14 mouse cellular contexts compared by ENCODE assay signal in the genomic region with DNA sequence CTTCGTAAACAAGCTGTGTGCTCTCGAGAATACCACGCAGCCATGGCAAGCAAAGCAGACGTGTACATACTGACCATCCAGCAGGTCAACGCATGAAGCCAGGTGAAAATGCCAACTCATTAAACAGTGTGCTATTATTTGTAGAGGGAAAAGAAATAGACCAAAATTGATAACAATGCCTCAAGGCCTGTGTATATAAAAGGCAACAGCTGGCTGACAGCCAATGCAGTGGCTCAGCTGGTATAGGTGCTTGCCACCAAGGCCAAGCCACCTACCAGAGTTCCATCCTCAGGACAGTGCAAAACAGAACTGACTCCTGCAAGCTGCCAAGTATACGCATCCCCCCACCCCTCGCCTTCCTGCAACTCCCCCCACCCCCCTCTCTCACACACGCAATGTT. TPM values are rescaled to one million over a fixed set of nuclear protein-coding genes. Genes with fewer than 3 reads are reported as not detected.
DNase-seq lines count a peak whose midpoint lies in the region; ATAC-seq and TF ChIP-seq lines count a peak whose summit lies in the region.
"Had no signal": no experiment of that assay in that cellular context is flagged by ENCODE, and none has a peak within 500 bp of the region (broad histone marks: within the 10 kb centered on the region; RNA-seq: fewer than 3 reads in every experiment).

No protein-coding gene starts in this region.

- no peaks in the 10 kb centered on the region for H3K27me3 ChIP-seq in kidney, adult 2 months (replicated peaks; ENCODE audit: control insufficient read depth, insufficient read depth, low read length)
- H3K27me3 ChIP-seq in kidney, embryonic 16.5 days (ENCODE audit: insufficient read depth, low read length) = no peaks in the 10 kb centered on the region
- H3K27me3 ChIP-seq in stomach, embryonic 16.5 days (ENCODE audit: control insufficient read depth, insufficient read depth, low read length) = no peaks in the 10 kb centered on the region
- H3K27me3 ChIP-seq: neural tube, embryonic 13.5 days; Patski had no signal

- H3K9ac ChIP-seq in kidney, embryonic 16.5 days (replicated peaks; ENCODE audit: low read length) = no peak overlapping the region
- H3K9ac ChIP-seq in stomach, embryonic 16.5 days (ENCODE audit: low read length) = no peak overlapping the region
- H3K9ac ChIP-seq: lung, embryonic 14.5 days; neural tube, embryonic 13.5 days had no signal

- H3K4me2 ChIP-seq in kidney, embryonic 16.5 days (replicated peaks; ENCODE audit: low read depth, low read length) = no peak overlapping the region
- no peak overlapping the region for H3K4me2 ChIP-seq in stomach, embryonic 16.5 days (ENCODE audit: low read depth, low read length)
- H3K4me2 ChIP-seq: lung, embryonic 14.5 days; neural tube, embryonic 13.5 days had no signal

- peaks cover 65% of the 10 kb centered on the region for H3K4me1 ChIP-seq in kidney, adult 2 months (ENCODE audit: control insufficient read depth, insufficient read depth, low read length)
- peaks cover 53% of the 10 kb centered on the region for H3K4me1 ChIP-seq in kidney, embryonic 16.5 days (ENCODE audit: insufficient read depth, low read length)
- H3K4me1 ChIP-seq in stomach, embryonic 16.5 days (ENCODE audit: control insufficient read depth, insufficient read depth, low read length) = peaks cover 26% of the 10 kb centered on the region

- TF ChIP-seq CTCF in kidney, adult 2 months (conservative IDR thresholded peaks at IDR 0.05; ENCODE audit: insufficient read depth, insufficient read length, low read depth, low read length) = no peak

- no peak for ATAC-seq in kidney, embryonic 16.5 days (ENCODE audit: low FRiP score, low TSS enrichment)
- peak; percentile 48; the same call in 1 of the 2 replicates for ATAC-seq in stomach, embryonic 16.5 days (ENCODE audit: insufficient read depth, low FRiP score)
- ATAC-seq: Patski had no signal

- TF ChIP-seq POLR2A in kidney, adult 2 months (IDR thresholded peaks at IDR 0.05; ENCODE audit: low read depth, low read length) = no peak

- DNase-seq in cerebellum, adult 18-20 months = peak; percentile 26 to 29
- no peak for DNase-seq in cerebellum, adult 9-11 months
- peak; percentile 56 for DNase-seq in kidney, adult 2 months
- peak; percentile 29 for DNase-seq in ovary, postnatal 36 days (ENCODE audit: low spot score)
- no peak for DNase-seq in ovary, postnatal 14 days (ENCODE audit: low spot score)
- no peak for DNase-seq in thymus, postnatal 4 days
- DNase-seq: gastrocnemius, postnatal 14 days; lung, embryonic 14.5 days; spleen, adult 18-20 months had no signal

- no peak overlapping the region for H3K4me3 ChIP-seq in kidney, adult 2 months (ENCODE audit: insufficient read depth, low read depth, low read length)
- H3K4me3 ChIP-seq in kidney, embryonic 16.5 days (ENCODE audit: low read length) = no peak overlapping the region
- H3K4me3 ChIP-seq in stomach, embryonic 16.5 days (replicated peaks; ENCODE audit: low read length) = no peak overlapping the region
- H3K4me3 ChIP-seq: neural tube, embryonic 13.5 days had no signal

- no peaks in the 10 kb centered on the region for H3K36me3 ChIP-seq in kidney, adult 2 months (ENCODE audit: control insufficient read depth, insufficient read depth, low read length)
- no peaks in the 10 kb centered on the region for H3K36me3 ChIP-seq in kidney, embryonic 16.5 days (ENCODE audit: insufficient read depth, low read length)
- H3K36me3 ChIP-seq in stomach, embryonic 16.5 days (ENCODE audit: control insufficient read depth, insufficient read depth, low read length) = no peaks in the 10 kb centered on the region

- WGBS in kidney, adult 2 months = 70% methylated on average over 8 of the region's 8 CpGs
- 83% methylated on average over 8 of the region's 8 CpGs for WGBS in kidney, embryonic 16.5 days
- WGBS in stomach, embryonic 16.5 days = 68% methylated on average over 8 of the region's 8 CpGs

- no peaks in the 10 kb centered on the region for H3K9me3 ChIP-seq in kidney, embryonic 16.5 days (ENCODE audit: low read length)
- no peaks in the 10 kb centered on the region for H3K9me3 ChIP-seq in stomach, embryonic 16.5 days (replicated peaks; ENCODE audit: control insufficient read depth, low read length)
- H3K9me3 ChIP-seq: neural tube, embryonic 13.5 days had no signal

- H3K27ac ChIP-seq in kidney, adult 2 months (ENCODE audit: insufficient read depth, low read depth, low read length) = no peak overlapping the region
- no peak overlapping the region for H3K27ac ChIP-seq in kidney, embryonic 16.5 days (ENCODE audit: low read length)
- H3K27ac ChIP-seq in stomach, embryonic 16.5 days (ENCODE audit: low read length) = no peak overlapping the region
- H3K27ac ChIP-seq: neural tube, embryonic 13.5 days had no signal

RNA-seq across cellular contexts. Expression of gene Gm5475, which starts 6.3 kb away (rescaled TPM):
- polyA plus RNA-seq in kidney, adult 2 months (2012; rRNA removed) = 1.2 TPM in 2 replicates
- polyA plus RNA-seq in kidney, embryonic 16.5 days (2015; fragmentation: Nextera tagmentation; extraction: Ambion mirVana) = 0.19 and 0.22 TPM in 2 replicates
- 0.13 TPM in 1 of 2 replicates, not detected in the other for polyA plus RNA-seq in stomach, embryonic 16.5 days (2015; fragmentation: Nextera tagmentation; extraction: Ambion mirVana)
- polyA plus RNA-seq: lung, embryonic 14.5 days had no signal

RNA-seq across cellular contexts. Expression of gene Slc11a2, which starts 9.2 kb away (rescaled TPM):
- 97.1 and 109 TPM in 2 replicates for polyA plus RNA-seq in kidney, adult 2 months (2012; rRNA removed)
- polyA plus RNA-seq in kidney, embryonic 16.5 days (2015; fragmentation: Nextera tagmentation; extraction: Ambion mirVana) = 36.8 and 37.4 TPM in 2 replicates
- 27.0 and 28.3 TPM in 2 replicates for polyA plus RNA-seq in stomach, embryonic 16.5 days (2015; fragmentation: Nextera tagmentation; extraction: Ambion mirVana)

RNA-seq across cellular contexts. Expression of gene Higd1c, which starts 51.3 kb away (rescaled TPM):
- polyA plus RNA-seq in kidney, adult 2 months (2012; rRNA removed) = 0.97 and 2.0 TPM in 2 replicates
- polyA plus RNA-seq in kidney, embryonic 16.5 days (2015; fragmentation: Nextera tagmentation; extraction: Ambion mirVana) = 0.35 and 1.3 TPM in 2 replicates
- not detected in 2 replicates for polyA plus RNA-seq in stomach, embryonic 16.5 days (2015; fragmentation: Nextera tagmentation; extraction: Ambion mirVana)
- polyA plus RNA-seq: embryonic facial prominence, embryonic 11.5 days; lung, embryonic 14.5 days; Patski had no signal

RNA-seq across cellular contexts. Expression of gene Letmd1, which starts 53.1 kb away (rescaled TPM):
- polyA plus RNA-seq in kidney, adult 2 months (2012; rRNA removed) = 79.0 and 79.8 TPM in 2 replicates
- 31.8 and 33.1 TPM in 2 replicates for polyA plus RNA-seq in kidney, embryonic 16.5 days (2015; fragmentation: Nextera tagmentation; extraction: Ambion mirVana)
- polyA plus RNA-seq in stomach, embryonic 16.5 days (2015; fragmentation: Nextera tagmentation; extraction: Ambion mirVana) = 25.8 and 26.7 TPM in 2 replicates

Comparison
In these comparisons a context has a peak if more than half of its experiments do, and no peak if none do; other contexts are left out.
1. DNase-seq: peak in cerebellum, adult 18-20 months (2 of 2), kidney, adult 2 months (single experiment) and ovary, postnatal 36 days (single experiment); none in cerebellum, adult 9-11 months (single experiment), ovary, postnatal 14 days (single experiment) and thymus, postnatal 4 days (single experiment).